Mouse (Mus musculus): Measurements from ENCODE around the gene Gm49354. TPM values are rescaled to one million over a fixed set of nuclear protein-coding genes. Genes with fewer than 3 reads are reported as not detected.

Gm49354 gene
- polyA plus RNA-seq, 1 experiment from 2014 or later, result not detected

DNA sequence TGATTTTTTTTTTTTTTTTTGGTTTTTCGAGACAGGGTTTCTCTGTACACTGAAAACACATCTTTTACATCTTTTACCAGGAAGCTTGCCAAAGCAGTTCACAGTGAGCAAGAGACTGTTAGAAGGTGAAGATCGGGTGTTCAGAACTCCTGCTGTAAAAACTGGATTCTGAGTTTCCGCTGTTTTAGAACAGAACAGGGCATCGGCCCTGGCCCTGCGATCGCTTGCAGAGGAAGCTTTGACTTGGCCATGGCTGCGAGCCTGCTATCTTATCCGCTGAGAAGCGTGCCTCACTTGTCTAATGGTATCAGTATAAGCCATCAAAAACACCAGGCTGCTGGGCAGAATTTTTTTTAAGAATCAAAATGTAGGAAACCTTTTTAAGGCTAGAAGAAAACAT is 11.2 kb downstream of the Gm49354 start:
- no peaks in the 10 kb centered on the region for H3K9me3 ChIP-seq (ENCODE audit: low read length)
- H3K27me3 ChIP-seq (ENCODE audit: insufficient read depth, low read length), result no peaks in the 10 kb centered on the region
- peak; percentile 42 for DNase-seq
- TF ChIP-seq CTCF (IDR thresholded peaks at IDR 0.05; ENCODE audit: low read depth), result no peak
- H3K36me3 ChIP-seq (replicated peaks; ENCODE audit: insufficient read depth, low read length), result peaks cover 42% of the 10 kb centered on the region
- 28% methylated on average over 9 of the region's 9 CpGs for WGBS (ENCODE audit: insufficient replicate concordance)
- ATAC-seq, result no peak
- H3K4me3 ChIP-seq (ENCODE audit: low read depth, low read length), result peak overlapping the region; percentile 85
- peak overlapping the region; percentile 77 for H3K4me2 ChIP-seq (ENCODE audit: low read depth, low read length)
- peak overlapping the region; percentile 99 for H3K27ac ChIP-seq (ENCODE audit: low read depth)
- H3K9ac ChIP-seq (replicated peaks), result peak overlapping the region; percentile 87
- peaks cover 44% of the 10 kb centered on the region for H3K4me1 ChIP-seq (ENCODE audit: insufficient read depth)

- Histone ChIP-seq H3K4me3 (ENCODE audit: low read depth, low read length) (peak overlapping the region; percentile 85), H3K36me3 (replicated peaks; ENCODE audit: insufficient read depth, low read length) (peaks cover 35% of the 10 kb centered on the region), H3K4me1 (ENCODE audit: insufficient read depth) (peaks cover 46% of the 10 kb centered on the region), H3K9me3 (ENCODE audit: low read length) (no peaks in the 10 kb centered on the region), H3K27me3 (ENCODE audit: insufficient read depth, low read length) (no peaks in the 10 kb centered on the region), H3K9ac (replicated peaks) (peak overlapping the region; percentile 87), H3K4me2 (ENCODE audit: low read depth, low read length) (peak overlapping the region; percentile 77), H3K27ac (ENCODE audit: low read depth) (peak overlapping the region; percentile 99)
- ATAC-seq, result peak; percentile 79
- peak; percentile 63 for TF ChIP-seq CTCF (IDR thresholded peaks at IDR 0.05; ENCODE audit: low read depth)
- peak; percentile 95 for TF ChIP-seq EP300 (IDR thresholded peaks at IDR 0.05; ENCODE audit: low read depth)
- peak; percentile 93 for DNase-seq
- WGBS (ENCODE audit: insufficient replicate concordance), result under 1% methylated on average over 28 of the region's 28 CpGs
Observed at GRCm38 (mm10) chr13:59770164-59770562, 11.9 kb downstream of the Gm49354 start.

DNA sequence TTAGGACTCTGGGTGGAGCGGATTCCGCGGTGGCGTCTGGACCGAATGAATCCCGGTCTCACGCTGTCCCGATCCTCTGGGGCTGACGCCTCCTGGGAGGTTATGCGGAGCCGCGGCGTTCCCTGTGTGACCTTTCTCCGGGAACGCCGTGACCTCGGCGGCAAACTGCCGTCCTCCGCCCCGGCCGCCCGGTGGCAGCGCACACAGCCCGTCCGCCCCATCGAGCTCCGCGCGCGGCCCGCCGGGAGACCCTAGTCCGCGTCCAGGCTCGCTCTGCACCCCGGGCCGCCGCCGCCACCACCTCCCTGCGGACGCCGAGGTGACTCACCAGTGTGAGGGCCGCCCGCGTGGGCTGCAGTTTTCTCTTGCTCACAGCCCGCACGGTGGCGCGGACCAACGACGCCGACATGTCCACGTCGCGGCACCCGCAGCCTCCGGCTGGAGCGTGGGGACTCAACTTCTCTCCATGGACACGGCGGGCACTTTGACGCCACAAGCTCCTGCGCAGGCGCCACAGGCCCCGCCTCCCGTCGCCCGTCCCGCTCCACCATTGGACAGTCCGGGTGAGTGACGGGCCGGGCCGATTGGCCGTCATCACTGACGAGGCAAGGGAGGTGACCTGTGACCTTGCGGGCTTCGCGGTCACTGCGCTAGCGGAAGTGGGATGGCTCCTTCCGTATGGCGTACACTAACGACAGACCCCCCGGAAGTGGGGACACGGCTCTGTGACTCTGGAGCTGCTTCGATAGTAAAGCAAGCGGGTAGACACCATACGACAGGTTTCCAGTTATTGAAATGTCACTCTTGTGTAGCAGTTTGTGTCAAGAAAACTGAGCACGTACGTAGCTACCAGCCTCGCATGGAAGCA is 12.5 kb downstream of the Gm49354 start, which contains the start of gene Isca1:
TSS of gene Isca1 (minus strand) at position 515 of the 868 bp plus-strand sequence.
- Histone ChIP-seq H3K36me3 (replicated peaks; ENCODE audit: insufficient read depth, low read length) (peaks cover 30% of the 10 kb centered on the region), H3K9ac (replicated peaks) (peak within 1 kb of the TSS; percentile 87), H3K27ac (ENCODE audit: low read depth) (peak within 1 kb of the TSS; percentile 99), H3K4me1 (ENCODE audit: insufficient read depth) (peaks cover 43% of the 10 kb centered on the region), H3K27me3 (ENCODE audit: insufficient read depth, low read length) (no peaks in the 10 kb centered on the region), H3K4me3 (ENCODE audit: low read depth, low read length) (peak within 1 kb of the TSS; percentile 85), H3K4me2 (ENCODE audit: low read depth, low read length) (peak within 1 kb of the TSS; percentile 77), H3K9me3 (ENCODE audit: low read length) (no peaks in the 10 kb centered on the region)
- ATAC-seq (peak; percentile 93), DNase-seq (peak; percentile 99)
- TF ChIP-seq CTCF (IDR thresholded peaks at IDR 0.05; ENCODE audit: low read depth) (no peak), EP300 (IDR thresholded peaks at IDR 0.05; ENCODE audit: low read depth) (no peak)
- 2% methylated on average over 91 of the region's 91 CpGs for WGBS (ENCODE audit: insufficient replicate concordance)

DNA sequence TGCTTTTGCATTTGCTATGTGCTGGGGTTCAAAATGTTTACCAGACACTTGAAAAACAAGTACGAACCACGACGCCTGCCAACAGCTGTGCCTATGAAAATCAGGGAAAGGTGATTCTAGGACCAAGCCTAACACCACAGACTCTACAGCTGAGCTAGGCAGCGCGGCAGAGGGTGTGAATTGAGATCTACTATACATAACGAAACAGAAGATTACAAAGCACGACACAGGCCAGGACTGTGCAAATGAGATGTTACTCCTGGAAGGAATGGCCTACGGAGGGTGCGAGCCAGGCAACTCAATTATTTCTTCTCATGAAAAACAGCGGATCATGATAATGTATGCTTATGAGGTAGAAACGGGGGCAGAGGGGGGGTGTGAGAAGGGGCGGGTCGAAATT is 13.5 kb downstream of the Gm49354 start:
- Histone ChIP-seq H3K4me3 (ENCODE audit: low read depth, low read length) (peak overlapping the region; percentile 85), H3K4me2 (ENCODE audit: low read depth, low read length) (peak overlapping the region; percentile 68), H3K27me3 (ENCODE audit: insufficient read depth, low read length) (no peaks in the 10 kb centered on the region), H3K9me3 (ENCODE audit: low read length) (no peaks in the 10 kb centered on the region), H3K36me3 (replicated peaks; ENCODE audit: insufficient read depth, low read length) (peaks cover 30% of the 10 kb centered on the region), H3K4me1 (ENCODE audit: insufficient read depth) (peaks cover 46% of the 10 kb centered on the region), H3K9ac (replicated peaks) (peak overlapping the region; percentile 87), H3K27ac (ENCODE audit: low read depth) (peak overlapping the region; percentile 99)
- no peak for ATAC-seq
- TF ChIP-seq EP300 (IDR thresholded peaks at IDR 0.05; ENCODE audit: low read depth), result no peak
- TF ChIP-seq CTCF (IDR thresholded peaks at IDR 0.05; ENCODE audit: low read depth), result no peak
- WGBS (ENCODE audit: insufficient replicate concordance), result 17% methylated on average over 13 of the region's 13 CpGs
- no peak for DNase-seq

DNA sequence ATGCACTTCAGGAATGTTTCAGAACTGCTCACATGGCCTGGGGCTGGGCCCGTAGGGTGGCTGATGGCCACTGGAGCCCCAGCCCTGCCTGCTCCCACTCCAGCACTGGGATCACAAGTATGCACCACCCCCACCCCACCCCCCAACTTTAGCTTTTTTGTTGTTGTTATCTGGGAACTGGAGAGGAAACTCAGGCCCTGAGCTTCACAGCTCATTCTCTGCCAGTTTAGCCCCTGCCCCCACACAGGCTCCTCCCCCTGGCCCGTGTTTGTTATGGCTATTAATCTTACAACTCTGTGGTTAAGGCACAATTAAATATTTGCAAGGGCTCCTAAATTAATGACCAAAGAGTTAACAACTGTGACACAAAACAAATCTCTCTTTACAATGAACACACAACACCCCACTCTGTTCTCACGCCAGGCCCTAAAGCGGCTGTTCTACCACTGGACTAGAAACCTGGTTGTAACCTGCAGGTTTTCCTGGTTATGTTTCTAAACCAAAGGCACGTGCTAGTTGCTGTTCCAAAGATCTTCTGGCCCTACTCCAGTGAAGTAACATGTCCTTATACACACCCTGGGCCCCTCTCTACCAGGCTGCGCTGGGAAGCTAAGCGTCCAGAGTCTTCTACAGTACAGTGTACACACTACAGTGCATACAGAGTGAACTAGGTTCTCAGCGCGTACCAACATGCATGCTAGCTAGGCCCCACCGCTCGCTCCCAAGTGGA is 15.1 kb downstream of the Gm49354 start:
- DNase-seq, result peak; percentile 38
- H3K27me3 ChIP-seq (ENCODE audit: insufficient read depth, low read length), result no peaks in the 10 kb centered on the region
- WGBS (ENCODE audit: insufficient replicate concordance), result 60% methylated on average over 11 of the region's 11 CpGs
- H3K4me3 ChIP-seq (ENCODE audit: low read depth, low read length), result peak overlapping the region; percentile 85
- peaks cover 30% of the 10 kb centered on the region for H3K36me3 ChIP-seq (replicated peaks; ENCODE audit: insufficient read depth, low read length)
- H3K4me2 ChIP-seq (ENCODE audit: low read depth, low read length), result peak overlapping the region; percentile 68
- peak overlapping the region; percentile 87 for H3K9ac ChIP-seq (replicated peaks)
- H3K4me1 ChIP-seq (ENCODE audit: insufficient read depth), result peaks cover 54% of the 10 kb centered on the region
- TF ChIP-seq CTCF (IDR thresholded peaks at IDR 0.05; ENCODE audit: low read depth) (no peak), EP300 (IDR thresholded peaks at IDR 0.05; ENCODE audit: low read depth) (peak; percentile 16; the same call in 1 of the 2 replicates)
- H3K9me3 ChIP-seq (ENCODE audit: low read length), result no peaks in the 10 kb centered on the region
- ATAC-seq, result no peak
- peak overlapping the region; percentile 50 for H3K27ac ChIP-seq (ENCODE audit: low read depth)

GRCm38 (mm10) chr13:59762791-59763190 is 19.3 kb downstream of the Gm49354 start:
- H3K4me2 ChIP-seq (ENCODE audit: low read depth, low read length), result peak overlapping the region; percentile 49
- WGBS (ENCODE audit: insufficient replicate concordance), result 59% methylated on average over 7 of the region's 7 CpGs
- H3K36me3 ChIP-seq (replicated peaks; ENCODE audit: insufficient read depth, low read length), result peaks cover 68% of the 10 kb centered on the region
- H3K4me3 ChIP-seq (ENCODE audit: low read depth, low read length), result no peak overlapping the region
- H3K9me3 ChIP-seq (ENCODE audit: low read length), result no peaks in the 10 kb centered on the region
- no peak for DNase-seq
- peak; percentile 78 for ATAC-seq
- H3K27ac ChIP-seq (ENCODE audit: low read depth), result peak overlapping the region; percentile 61
- no peaks in the 10 kb centered on the region for H3K27me3 ChIP-seq (ENCODE audit: insufficient read depth, low read length)
- H3K4me1 ChIP-seq (ENCODE audit: insufficient read depth), result peaks cover 38% of the 10 kb centered on the region
- H3K9ac ChIP-seq (replicated peaks), result no peak overlapping the region
- TF ChIP-seq CTCF (IDR thresholded peaks at IDR 0.05; ENCODE audit: low read depth), result no peak
- TF ChIP-seq EP300 (IDR thresholded peaks at IDR 0.05; ENCODE audit: low read depth), result peak; percentile 64

Measured in liver, postnatal 0 days (tissue).